Mouse (Mus musculus) megakaryocyte, embryonic 14.5 days (primary cell): ENCODE data around the gene Alg9.

ENCODE experiments used
- FLI1 ChIP-seq: IDR thresholded peaks from 2 replicates; pipeline ENCODE4 v1.6.1; 2012; ENCODE audit warnings: low read length, inconsistent platforms, mixed read lengths
- GATA1 ChIP-seq: IDR thresholded peaks from 3 replicates; pipeline ENCODE4 v1.6.1; 2012; ENCODE audit warnings: mixed read lengths, low read length, inconsistent platforms, borderline replicate concordance

DNA sequence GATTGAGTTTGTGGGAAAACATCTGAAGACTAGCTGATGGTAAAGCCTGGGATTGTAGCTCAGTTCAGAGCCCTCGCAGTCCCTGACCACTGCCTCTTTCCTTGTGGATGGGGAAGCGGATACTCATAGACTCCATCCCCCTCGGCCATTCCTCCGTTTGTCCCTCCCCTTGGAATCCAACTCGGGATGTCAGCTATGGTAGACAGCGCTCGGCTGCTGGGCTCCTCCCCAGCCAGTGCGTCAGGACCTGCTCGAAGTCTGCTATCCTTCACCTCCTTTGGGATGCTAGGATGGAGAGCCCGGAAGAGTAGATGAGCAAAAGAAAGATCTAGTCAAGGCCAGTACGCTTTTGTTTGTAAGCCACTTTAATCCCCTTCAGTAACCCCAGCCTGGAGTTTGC lies 75.5 kb downstream of the Alg9 start:
- TF ChIP-seq GATA1 (no peak), FLI1 (no peak)
